Mouse (Mus musculus) gastrocnemius, postnatal 36 days (tissue): Measurements from ENCODE around the gene Traf6. TPM values are rescaled to one million over a fixed set of nuclear protein-coding genes. Genes with fewer than 3 reads are reported as not detected.
"Not testable (repeated sequence)": the region's sequence is repeated elsewhere in the genome, so short reads cannot be mapped to it uniquely, and the experiment has no call there.

Experiments
- DNase-seq, 2 experiments: peaks; one replicate each; pipeline ENCODE4 v3.0.0; 2022
- intact Hi-C: fragments of 180-260 bp; cut with DNase I; formaldehyde crosslinking; loops from one replicate; pipeline ENCODE4 v1.15.1; 2025
- total RNA-seq, 2 experiments: library from RNA; stranded (reverse); gene quantifications; 2 replicates each; pipeline ENCODE4 v1.2.3; 2021

The Traf6 gene
- total RNA-seq, 2 experiments from 2014 or later = 7.9 to 9.2 TPM

- intact Hi-C loops = no loop called here
- DNase-seq = no peak
Measured at GRCm38 (mm10) chr2:101742072-101742860, 64.0 kb downstream of the Traf6 start.

DNA sequence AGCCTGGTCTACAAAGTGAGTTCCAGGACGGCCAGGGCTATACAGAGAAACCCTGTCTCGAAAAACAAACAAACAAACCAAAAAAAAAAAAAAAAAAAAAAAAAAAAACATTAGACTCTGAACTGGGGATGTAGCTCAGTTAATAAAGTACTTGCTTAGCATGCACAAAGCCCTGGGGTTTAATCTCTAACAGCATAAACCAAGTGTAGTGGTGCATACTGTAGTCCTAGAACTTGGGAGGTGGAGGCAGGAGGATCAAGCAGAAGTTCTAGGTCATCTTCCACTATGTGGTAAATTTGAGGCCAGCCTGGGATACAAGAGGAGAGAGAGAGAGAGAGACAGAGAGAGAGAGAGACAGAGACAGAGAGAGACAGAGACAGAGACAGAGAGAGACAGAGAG, 67.4 kb downstream of the Traf6 start:
- intact Hi-C loops = not testable (repeated sequence)

DNA sequence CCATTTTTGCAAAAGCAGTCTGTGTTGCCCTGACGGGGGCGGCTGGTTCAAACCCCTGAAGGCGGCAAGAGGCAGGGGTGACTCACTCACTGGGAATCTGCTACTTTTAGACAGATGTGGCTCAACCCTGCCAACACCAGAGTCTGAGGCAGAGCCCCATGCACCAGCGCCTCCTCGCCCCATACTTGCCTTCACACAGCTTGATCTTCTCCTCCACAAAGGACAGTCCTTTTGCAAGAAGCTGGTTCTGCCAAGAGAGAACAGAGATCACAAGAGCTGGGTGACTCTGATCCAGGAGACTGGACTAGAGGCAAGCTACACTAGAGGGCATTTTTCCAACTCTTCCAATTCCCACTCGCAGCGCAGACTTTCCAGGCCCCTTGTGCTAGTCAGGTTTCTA, 68.3 kb downstream of the Traf6 start:
- no peak for DNase-seq
- intact Hi-C loops = no loop called here

More for the DNA sequence above, 67.4 kb downstream of the Traf6 start:
- not testable (repeated sequence) for DNase-seq

Other genes with a start within 250 kb of the Traf6 start
- gene Rag2, start 53.7 kb upstream of the Traf6 start, total RNA-seq = under 1 TPM in 1 of 2 experiments, not detected in 1; 0.48 TPM
- gene Rag1, start 28.9 kb upstream of the Traf6 start, total RNA-seq = 1 to 10 TPM in 1 of 2 experiments, not detected in 1; 3.5 TPM
- 10 to 100 TPM; 57.9 to 81.9 TPM for gene B230118H07Rik, start 28.9 kb upstream of the Traf6 start, total RNA-seq
- 1 to 10 TPM in 1 of 2 experiments, under 1 TPM in 1; 0.62 to 1.5 TPM for gene Prr5l, start 204.6 kb downstream of the Traf6 start, total RNA-seq
- gene Commd9, start 207.8 kb downstream of the Traf6 start, total RNA-seq = 10 to 100 TPM; 30.6 to 32.4 TPM